Mouse (Mus musculus) myocyte (in vitro differentiated cells): Measurements from ENCODE around the gene Sertad3.

Source experiments
- MYOG ChIP-seq, 3 experiments: IDR thresholded peaks; one replicate each; pipeline ENCODE4 v1.6.1; 2011; ENCODE audit warnings: control low read depth in 2 of 3, low read depth in 2 of 3, mild to moderate bottlenecking in 2 of 3; ENCODE audit not compliant: insufficient read length in 2 of 3, control insufficient read depth in 1 of 3, insufficient read depth in 1 of 3
- POLR2A ChIP-seq: IDR thresholded peaks from one replicate; pipeline ENCODE4 v1.6.1; 2011; ENCODE audit warnings: low read depth, mild to moderate bottlenecking, control low read depth, moderate library complexity; ENCODE audit not compliant: insufficient read length
- POLR2AphosphoS2 ChIP-seq: IDR thresholded peaks from one replicate; pipeline ENCODE4 v1.6.1; 2011; ENCODE audit warnings: low read depth, control low read depth; ENCODE audit not compliant: insufficient read length
- USF1 ChIP-seq: IDR thresholded peaks from one replicate; pipeline ENCODE4 v1.6.1; 2011; ENCODE audit warnings: low read depth, mild to moderate bottlenecking, control low read depth, moderate library complexity

GRCm38 (mm10) chr7:27449256-27449862 is 24.2 kb upstream of the Sertad3 start:
- TF ChIP-seq POLR2A: no peak
- TF ChIP-seq POLR2AphosphoS2: no peak
- no peak for TF ChIP-seq MYOG (IDR thresholded peaks at IDR 0.05; ENCODE audit: control insufficient read depth in 1 of 3, insufficient read depth in 1 of 3, insufficient read length in 2 of 3, low read depth in 2 of 3)
- no peak for TF ChIP-seq USF1
